Mouse (Mus musculus) colon, adult 2 months (tissue): Measurements from ENCODE around the gene Gm8653. TPM values are rescaled to one million over a fixed set of nuclear protein-coding genes. Genes with fewer than 3 reads are reported as not detected.

Source experiments
- polyA plus RNA-seq: library from polyadenylated mRNA; depleted of rRNA; stranded (reverse); fragments of >200 nt; gene quantifications from 2 replicates; pipeline ENCODE4 v1.2.3, GENCODE M21; 2012; rRNA removed

The Gm8653 gene
- not detected in 2 replicates for polyA plus RNA-seq

DNA sequence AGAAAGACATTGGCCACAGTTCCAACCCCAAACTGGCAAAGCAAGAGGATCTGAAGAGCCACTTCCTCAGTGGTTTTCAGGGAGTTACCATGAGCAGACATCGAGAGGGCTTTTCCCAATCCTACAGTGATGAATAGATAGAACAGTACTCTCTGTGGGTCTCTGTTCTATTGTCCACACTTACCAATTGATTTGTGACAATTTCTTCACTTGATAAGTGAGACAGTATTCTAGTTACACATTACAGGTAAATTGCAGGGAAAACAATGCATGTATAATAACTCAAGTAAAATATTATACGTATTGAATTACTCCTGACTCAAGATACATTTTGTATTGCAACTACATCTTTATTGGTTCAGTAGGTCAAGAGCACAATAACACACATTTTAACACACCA is at the start of gene Gm8653:
Gene Gm8653 (minus strand): TSS at position 101 of the 400 bp plus-strand sequence.

DNA sequence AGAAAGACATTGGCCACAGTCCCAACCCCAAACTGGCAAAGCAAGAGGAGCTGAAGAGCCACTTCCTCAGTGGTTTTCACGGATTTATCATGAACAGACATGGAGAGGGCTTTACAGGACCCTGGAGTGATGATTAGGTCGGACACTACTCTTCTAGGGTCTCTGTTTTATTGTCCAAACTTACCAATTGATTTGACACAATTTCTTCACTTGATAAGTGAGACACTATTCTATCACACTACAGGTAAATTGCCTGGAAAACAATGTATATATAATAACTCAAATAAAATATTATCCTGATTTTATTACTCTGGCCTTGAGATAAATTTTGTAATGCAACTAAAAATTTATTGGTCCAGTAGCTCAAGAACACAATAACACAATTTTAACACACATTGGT is 28.3 kb upstream of the Gm8653 start, which contains the start of gene Gm8453:
Gene Gm8453 (minus strand): TSS at position 101 of the 400 bp plus-strand sequence.

DNA sequence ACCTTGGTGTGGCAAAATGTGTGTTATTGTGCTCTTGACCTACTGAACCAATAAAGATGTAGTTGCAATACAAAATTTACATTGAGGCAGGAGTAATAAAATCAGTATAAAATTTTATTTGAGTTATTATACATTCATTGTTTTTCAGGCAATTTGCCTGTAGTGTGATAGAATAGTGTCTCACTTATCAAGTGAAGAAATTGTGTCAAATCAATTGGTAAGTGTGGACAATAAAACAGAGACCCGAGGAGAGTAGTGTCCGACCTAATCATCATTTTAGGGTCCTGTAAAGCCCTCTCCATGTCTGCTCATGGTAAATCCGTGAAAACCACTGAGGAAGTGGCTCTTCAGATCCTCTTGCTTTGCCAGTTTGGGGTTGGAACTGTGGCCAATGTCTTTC is 12.0 kb downstream of the Gm8653 start, which contains the start of gene Vmn1r143:
Gene Vmn1r143 (plus strand): TSS at position 301 of the 400 bp plus-strand sequence.

DNA sequence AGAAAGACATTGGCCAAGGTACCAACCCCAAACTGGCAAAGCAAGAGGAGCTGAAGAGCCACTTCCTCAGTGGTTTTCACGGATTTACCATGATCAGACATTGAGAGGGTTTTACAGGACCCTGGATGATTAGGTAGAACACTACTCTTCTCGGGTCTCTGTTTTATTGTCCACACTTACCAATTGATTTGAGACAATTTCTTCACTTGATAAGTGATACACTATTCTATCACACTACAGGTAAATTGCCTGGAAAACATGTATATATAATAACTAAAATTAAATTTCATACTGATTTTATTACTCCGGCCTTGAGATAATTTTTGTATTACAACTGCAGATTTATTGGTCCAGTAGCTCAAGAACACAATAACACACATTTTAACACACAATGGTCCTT is 37.1 kb downstream of the Gm8653 start, which contains the start of gene Vmn1r142:
Gene Vmn1r142 (minus strand): TSS at position 101 of the 400 bp plus-strand sequence.

Other genes with a start within 250 kb of the Gm8653 start
- not detected in 2 replicates for gene Vmn1r137, start 206.7 kb downstream of the Gm8653 start, polyA plus RNA-seq
- not detected in 2 replicates for gene Vmn1r138, start 172.4 kb downstream of the Gm8653 start, polyA plus RNA-seq
- gene Gm6176, start 145.0 kb downstream of the Gm8653 start, polyA plus RNA-seq, result not detected in 2 replicates
- gene Vmn1r139, start 132.2 kb downstream of the Gm8653 start, polyA plus RNA-seq, result not detected in 2 replicates
- gene Gm16451, start 83.0 kb downstream of the Gm8653 start, polyA plus RNA-seq, result not detected in 2 replicates
- not detected in 2 replicates for gene Gm10666, start 66.5 kb downstream of the Gm8653 start, polyA plus RNA-seq
- gene Vmn1r142, start 37.2 kb downstream of the Gm8653 start, polyA plus RNA-seq, result not detected in 2 replicates
- gene Vmn1r143, start 11.9 kb downstream of the Gm8653 start, polyA plus RNA-seq, result not detected in 2 replicates
- not detected in 2 replicates for gene Gm8453, start 28.2 kb upstream of the Gm8653 start, polyA plus RNA-seq
- not detected in 2 replicates for gene Gm4187, start 128.5 kb upstream of the Gm8653 start, polyA plus RNA-seq
- not detected in 2 replicates for gene Gm8660, start 169.8 kb upstream of the Gm8653 start, polyA plus RNA-seq
- gene Vmn1r148, start 212.3 kb upstream of the Gm8653 start, polyA plus RNA-seq, result not detected in 2 replicates
- not detected in 2 replicates for gene Vmn1r149, start 237.0 kb upstream of the Gm8653 start, polyA plus RNA-seq